Mouse (Mus musculus): Measurements from ENCODE around the gene Slc35c1.

The Slc35c1 gene

GRCm38 (mm10) chr2:92405687-92406086 lies 54.7 kb downstream of the Slc35c1 start:
- DNase-seq (ENCODE audit: low read depth in 2 of 2, low spot score in 2 of 2), result no peak

DNA sequence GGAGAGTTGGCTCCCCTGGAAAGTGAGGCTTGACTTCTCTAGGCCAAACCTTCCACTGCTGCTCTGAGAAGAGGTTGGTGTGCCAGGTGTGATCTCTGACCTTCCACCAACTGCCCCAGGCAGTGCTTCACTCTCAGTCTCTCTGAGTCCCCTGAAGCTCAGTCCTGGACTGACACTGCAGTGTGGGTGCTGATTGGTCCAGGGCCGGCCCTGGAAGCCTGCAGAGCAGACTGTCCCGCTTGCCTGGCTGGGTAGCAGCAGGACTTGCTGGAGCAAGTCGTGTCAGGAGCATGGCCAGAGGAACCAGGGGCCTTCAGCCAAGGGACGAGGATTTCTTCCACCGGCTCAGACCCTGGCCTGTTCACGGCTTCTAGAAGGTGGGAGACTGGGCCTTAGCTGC lies 55.6 kb downstream of the Slc35c1 start:
- DNase-seq (ENCODE audit: low read depth in 2 of 2, low spot score in 2 of 2), result no peak

DNA sequence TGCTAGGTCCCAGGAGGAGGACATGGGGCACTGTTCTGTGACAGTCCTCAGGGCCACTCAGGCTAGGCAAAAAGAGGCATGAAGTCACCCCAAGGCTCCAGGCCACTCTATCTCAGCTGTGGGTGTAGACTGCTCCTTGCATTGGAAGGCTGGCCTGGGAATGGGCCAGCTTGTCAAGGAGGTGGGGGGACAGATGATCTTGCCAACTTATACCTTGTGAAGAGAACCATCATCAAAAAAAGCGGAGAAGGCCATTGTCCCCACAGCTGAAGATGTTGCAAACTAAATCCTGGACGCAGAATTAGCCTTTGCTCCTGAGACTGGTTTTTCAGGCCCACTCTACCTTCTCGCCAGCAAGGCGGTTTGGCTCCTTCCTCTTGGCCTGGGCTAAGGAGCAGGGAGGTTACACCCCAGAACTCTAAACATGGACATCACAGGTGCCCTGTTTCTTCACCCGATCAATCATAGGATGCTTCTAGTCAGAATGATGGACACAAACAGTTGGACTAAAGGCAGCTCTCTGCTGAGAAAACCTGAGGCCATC lies 56.5 kb downstream of the Slc35c1 start:
- DNase-seq (ENCODE audit: low read depth in 2 of 2, low spot score in 2 of 2), result no peak
